Mouse (Mus musculus): ENCODE measurements around the gene Vmn2r56.
"Not testable (repeated sequence)": the region's sequence is repeated elsewhere in the genome, so short reads cannot be mapped to it uniquely, and the experiment has no call there.

DNA sequence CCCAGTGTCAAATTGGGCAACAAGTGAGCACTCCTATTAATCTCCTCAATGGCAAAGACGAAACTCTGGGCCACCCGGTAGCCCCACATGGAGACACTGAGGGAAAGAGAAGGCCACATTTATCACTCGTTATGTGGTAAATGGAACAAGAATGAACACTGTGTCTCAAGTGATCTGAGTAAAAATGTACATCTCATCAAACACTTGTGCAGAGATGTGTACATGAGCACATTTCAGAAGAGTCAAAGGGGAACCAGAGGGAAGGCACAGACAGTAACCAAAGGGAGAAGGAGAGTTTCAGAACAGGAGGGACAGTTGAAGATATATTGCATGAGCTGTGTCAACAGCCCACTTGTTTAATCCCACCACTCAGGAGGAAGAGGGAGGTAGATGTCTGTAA is 49.9 kb downstream of the Vmn2r56 start, which contains the start of gene Vmn2r55:
- not testable (repeated sequence) for TF ChIP-seq CTCF (IDR thresholded peaks at IDR 0.05; ENCODE audit: extremely low read depth, insufficient read depth, insufficient read length, insufficient replicate concordance); POLR2A (IDR thresholded peaks at IDR 0.05; ENCODE audit: low read depth, low read length)

Measured in spleen, adult 2 months (tissue).